Mouse (Mus musculus) forebrain, embryonic 14.5 days (tissue): ENCODE results near the gene Tnks2. TPM values are rescaled to one million over a fixed set of nuclear protein-coding genes. Genes with fewer than 3 reads are reported as not detected.
"Not testable (repeated sequence)": the region's sequence is repeated elsewhere in the genome, so short reads cannot be mapped to it uniquely, and the experiment has no call there.

Experiments
- ATAC-seq: fragments of 200-750 bp; cut with Nextera tagmentation; 2 replicates; pipeline ENCODE4 v1.8.0; 2017; ENCODE audit warnings: mild to moderate bottlenecking, moderate library complexity
- DNase-seq: peaks from one replicate; pipeline ENCODE4 v3.0.0-alpha.2; 2015; ENCODE audit warnings: low spot score
- H3K27ac ChIP-seq: fragments of 300-500 bp; sonication (generic); 2 replicates; pipeline ENCODE4 v1.5.1; 2014; ENCODE audit warnings: low read depth, mild to moderate bottlenecking, control low read depth, low read length, moderate library complexity
- H3K27me3 ChIP-seq: fragments of 300-500 bp; sonication (generic); replicated peaks from 2 replicates; pipeline ENCODE4 v1.6.1; 2014; ENCODE audit warnings: low read length, control low read depth, mixed read lengths; ENCODE audit not compliant: control insufficient read depth, insufficient read depth
- H3K36me3 ChIP-seq: fragments of 300-500 bp; sonication (generic); 2 replicates; pipeline ENCODE4 v1.6.1; 2014; ENCODE audit warnings: low read length, control low read depth; ENCODE audit not compliant: control insufficient read depth, insufficient read depth
- H3K4me1 ChIP-seq: fragments of 300-500 bp; sonication (generic); 2 replicates; pipeline ENCODE4 v1.6.1; 2014; ENCODE audit warnings: antibody characterized with exemption, low read length, control low read depth; ENCODE audit not compliant: control insufficient read depth, insufficient read depth
- H3K4me2 ChIP-seq: fragments of 300-500 bp; sonication (generic); 2 replicates; pipeline ENCODE4 v1.6.1; 2014; ENCODE audit warnings: mild to moderate bottlenecking, control low read depth, low read length
- H3K4me3 ChIP-seq: fragments of 300-500 bp; sonication (generic); 2 replicates; pipeline ENCODE4 v1.5.1; 2014; ENCODE audit warnings: low read depth, low read length, control low read depth
- H3K9ac ChIP-seq: fragments of 300-500 bp; sonication (generic); 2 replicates; pipeline ENCODE4 v1.6.1; 2014; ENCODE audit warnings: mild to moderate bottlenecking, low read length, control low read depth, moderate library complexity
- H3K9me3 ChIP-seq: fragments of 300-500 bp; sonication (generic); replicated peaks from 2 replicates; pipeline ENCODE4 v1.6.1; 2016; ENCODE audit warnings: low read length, control low read depth, mixed read lengths; ENCODE audit not compliant: control insufficient read depth
- WGBS: fragments of 180-500 bp; shearing (Covaris S2); extraction: QIAGEN DNeasy Blood & Tissue Kit; methylation state at CpG from one replicate; pipeline ENCODE4 v1.1.7; 2014; 5-methylcytosine and 5-hydroxymethylcytosine counted together
- polyA plus RNA-seq: library from polyadenylated mRNA; unstranded; fragments of >200 nt; fragmentation: Nextera tagmentation; extraction: Ambion mirVana; gene quantifications from 2 replicates; pipeline ENCODE4 v1.2.1, GENCODE M21; 2014

Tnks2 gene
- polyA plus RNA-seq, 1 experiment from 2014 or later: 50.0 TPM

GRCm38 (mm10) chr19:36819199-36819598 is 14.8 kb upstream of the Tnks2 start:
- Histone ChIP-seq H3K27ac (no peak overlapping the region), H3K36me3 (no peaks in the 10 kb centered on the region), H3K4me3 (no peak overlapping the region), H3K27me3 (no peaks in the 10 kb centered on the region), H3K9ac (no peak overlapping the region), H3K9me3 (no peaks in the 10 kb centered on the region), H3K4me1 (no peaks in the 10 kb centered on the region), H3K4me2 (no peak overlapping the region)
- ATAC-seq: no peak
- 68% methylated on average over 6 of the region's 6 CpGs for WGBS
- DNase-seq: no peak

- no peak overlapping the region for H3K27ac ChIP-seq
- no peaks in the 10 kb centered on the region for H3K9me3 ChIP-seq
- WGBS: 95% methylated on average over 4 of the region's 4 CpGs
- no peak overlapping the region for H3K4me2 ChIP-seq
- H3K9ac ChIP-seq: no peak overlapping the region
- ATAC-seq: no peak
- no peaks in the 10 kb centered on the region for H3K27me3 ChIP-seq
- DNase-seq: no peak
- H3K36me3 ChIP-seq: no peaks in the 10 kb centered on the region
- no peak overlapping the region for H3K4me3 ChIP-seq
- no peaks in the 10 kb centered on the region for H3K4me1 ChIP-seq
Measured at GRCm38 (mm10) chr19:36820469-36820868, 13.6 kb upstream of the Tnks2 start.

- H3K27me3 ChIP-seq, H3K4me2 ChIP-seq, H3K4me1 ChIP-seq, H3K9me3 ChIP-seq, ATAC-seq, H3K4me3 ChIP-seq, DNase-seq, H3K36me3 ChIP-seq, H3K9ac ChIP-seq, H3K27ac ChIP-seq: not testable (repeated sequence)
- WGBS: 84% methylated on average over 6 of the region's 6 CpGs
Measured at GRCm38 (mm10) chr19:36821301-36821700, 12.7 kb upstream of the Tnks2 start.

- WGBS: 96% methylated on average over 4 of the region's 4 CpGs
- no peak overlapping the region for H3K27ac ChIP-seq
- no peak for DNase-seq
- no peaks in the 10 kb centered on the region for H3K4me1 ChIP-seq
- H3K9ac ChIP-seq: no peak overlapping the region
- no peaks in the 10 kb centered on the region for H3K27me3 ChIP-seq
- no peaks in the 10 kb centered on the region for H3K36me3 ChIP-seq
- H3K9me3 ChIP-seq: no peaks in the 10 kb centered on the region
- no peak for ATAC-seq
- no peak overlapping the region for H3K4me2 ChIP-seq
- H3K4me3 ChIP-seq: no peak overlapping the region
Measured at GRCm38 (mm10) chr19:36822701-36823100, 11.3 kb upstream of the Tnks2 start.

GRCm38 (mm10) chr19:36827650-36828049 is 6.4 kb upstream of the Tnks2 start:
- no peaks in the 10 kb centered on the region for H3K4me1 ChIP-seq
- no peak for ATAC-seq
- DNase-seq: no peak
- no peaks in the 10 kb centered on the region for H3K36me3 ChIP-seq
- no peaks in the 10 kb centered on the region for H3K9me3 ChIP-seq
- no peak overlapping the region for H3K27ac ChIP-seq
- no peak overlapping the region for H3K9ac ChIP-seq
- H3K27me3 ChIP-seq: no peaks in the 10 kb centered on the region
- H3K4me3 ChIP-seq: no peak overlapping the region
- WGBS: 96% methylated on average over 5 of the region's 5 CpGs
- no peak overlapping the region for H3K4me2 ChIP-seq

GRCm38 (mm10) chr19:36828322-36828721 is 5.7 kb upstream of the Tnks2 start:
- no peaks in the 10 kb centered on the region for H3K27me3 ChIP-seq
- no peak overlapping the region for H3K4me2 ChIP-seq
- no peaks in the 10 kb centered on the region for H3K36me3 ChIP-seq
- no peak overlapping the region for H3K4me3 ChIP-seq
- WGBS: 60% methylated on average over 8 of the region's 8 CpGs
- no peak for DNase-seq
- H3K9me3 ChIP-seq: no peaks in the 10 kb centered on the region
- ATAC-seq: no peak
- H3K9ac ChIP-seq: no peak overlapping the region
- H3K27ac ChIP-seq: no peak overlapping the region
- H3K4me1 ChIP-seq: peaks cover 5% of the 10 kb centered on the region; the same call in 1 of the 2 replicates

GRCm38 (mm10) chr19:36832951-36833787 is 863 bp upstream of the Tnks2 start:
- Histone ChIP-seq H3K4me2 (peak overlapping the region; percentile 83), H3K9me3 (no peaks in the 10 kb centered on the region), H3K9ac (peak overlapping the region; percentile 97), H3K27me3 (no peaks in the 10 kb centered on the region), H3K27ac (peak overlapping the region; percentile 96), H3K4me3 (peak overlapping the region; percentile 99), H3K36me3 (peaks cover 2% of the 10 kb centered on the region; the same call in 1 of the 2 replicates), H3K4me1 (peaks cover 16% of the 10 kb centered on the region)
- 7% methylated on average over 19 of the region's 19 CpGs for WGBS
- DNase-seq: peak; percentile 62
- ATAC-seq: peak; percentile 16; the same call in 1 of the 2 replicates

GRCm38 (mm10) chr19:36834532-36835431 is 750 bp downstream of the Tnks2 start:
- WGBS: under 1% methylated on average over 44 of the region's 62 CpGs
- Histone ChIP-seq H3K9me3 (no peaks in the 10 kb centered on the region), H3K27ac (peak overlapping the region; percentile 96), H3K4me2 (peak overlapping the region; percentile 83), H3K27me3 (no peaks in the 10 kb centered on the region), H3K9ac (peak overlapping the region; percentile 97), H3K36me3 (peaks cover 12% of the 10 kb centered on the region), H3K4me1 (peaks cover 16% of the 10 kb centered on the region), H3K4me3 (peak overlapping the region; percentile 99)
- ATAC-seq: peak; percentile 44
- peak; percentile 48 for DNase-seq
